Mouse (Mus musculus): ENCODE data around the gene Rfx7.
A peak's percentile ranks its signal among the peaks of the same experiment; 100 is the strongest.
"Not testable (repeated sequence)": the region's sequence is repeated elsewhere in the genome, so short reads cannot be mapped to it uniquely, and the experiment has no call there.

Rfx7 gene

GRCm38 (mm10) chr9:72638951-72639842, 107.2 kb downstream of the Rfx7 start:
- TF ChIP-seq CTCF (conservative IDR thresholded peaks at IDR 0.05; ENCODE audit: low read length) (no peak), NANOG (IDR thresholded peaks at IDR 0.05; ENCODE audit: borderline replicate concordance, low read length) (no peak), POU5F1 (IDR thresholded peaks at IDR 0.05; ENCODE audit: borderline replicate concordance, low read length) (no peak)
- Histone ChIP-seq H3K9me3 (ENCODE audit: low read length) (no peaks in the 10 kb centered on the region), H3K36me3 (ENCODE audit: insufficient read depth, low read length) (no peaks in the 10 kb centered on the region), H3K4me3 (replicated peaks; ENCODE audit: low read length) (peak overlapping the region; percentile 68), H3K4me1 (replicated peaks; ENCODE audit: low read depth, low read length) (peaks cover 60% of the 10 kb centered on the region), H3K27me3 (ENCODE audit: insufficient read depth, low read length) (no peaks in the 10 kb centered on the region)

GRCm38 (mm10) chr9:72639843-72640621, 108.0 kb downstream of the Rfx7 start:
- Histone ChIP-seq H3K36me3 (ENCODE audit: insufficient read depth, low read length) (no peaks in the 10 kb centered on the region), H3K4me1 (replicated peaks; ENCODE audit: low read depth, low read length) (peaks cover 59% of the 10 kb centered on the region), H3K9me3 (ENCODE audit: low read length) (no peaks in the 10 kb centered on the region), H3K27me3 (ENCODE audit: insufficient read depth, low read length) (no peaks in the 10 kb centered on the region), H3K4me3 (replicated peaks; ENCODE audit: low read length) (peak overlapping the region; percentile 68)
- TF ChIP-seq POU5F1 (IDR thresholded peaks at IDR 0.05; ENCODE audit: borderline replicate concordance, low read length), result no peak
- TF ChIP-seq NANOG (IDR thresholded peaks at IDR 0.05; ENCODE audit: borderline replicate concordance, low read length), result no peak
- no peak for TF ChIP-seq CTCF (conservative IDR thresholded peaks at IDR 0.05; ENCODE audit: low read length)

GRCm38 (mm10) chr9:72640642-72641041, 108.6 kb downstream of the Rfx7 start:
- Histone ChIP-seq H3K4me1 (replicated peaks; ENCODE audit: low read depth, low read length) (peaks cover 57% of the 10 kb centered on the region), H3K27me3 (ENCODE audit: insufficient read depth, low read length) (no peaks in the 10 kb centered on the region), H3K36me3 (ENCODE audit: insufficient read depth, low read length) (no peaks in the 10 kb centered on the region), H3K9me3 (ENCODE audit: low read length) (no peaks in the 10 kb centered on the region), H3K4me3 (replicated peaks; ENCODE audit: low read length) (peak overlapping the region; percentile 68)
- TF ChIP-seq POU5F1 (IDR thresholded peaks at IDR 0.05; ENCODE audit: borderline replicate concordance, low read length), result no peak

GRCm38 (mm10) chr9:72641093-72641680, 109.1 kb downstream of the Rfx7 start:
- no peak for TF ChIP-seq CTCF (conservative IDR thresholded peaks at IDR 0.05; ENCODE audit: low read length)
- Histone ChIP-seq H3K36me3 (ENCODE audit: insufficient read depth, low read length) (no peaks in the 10 kb centered on the region), H3K9me3 (ENCODE audit: low read length) (no peaks in the 10 kb centered on the region)

DNA sequence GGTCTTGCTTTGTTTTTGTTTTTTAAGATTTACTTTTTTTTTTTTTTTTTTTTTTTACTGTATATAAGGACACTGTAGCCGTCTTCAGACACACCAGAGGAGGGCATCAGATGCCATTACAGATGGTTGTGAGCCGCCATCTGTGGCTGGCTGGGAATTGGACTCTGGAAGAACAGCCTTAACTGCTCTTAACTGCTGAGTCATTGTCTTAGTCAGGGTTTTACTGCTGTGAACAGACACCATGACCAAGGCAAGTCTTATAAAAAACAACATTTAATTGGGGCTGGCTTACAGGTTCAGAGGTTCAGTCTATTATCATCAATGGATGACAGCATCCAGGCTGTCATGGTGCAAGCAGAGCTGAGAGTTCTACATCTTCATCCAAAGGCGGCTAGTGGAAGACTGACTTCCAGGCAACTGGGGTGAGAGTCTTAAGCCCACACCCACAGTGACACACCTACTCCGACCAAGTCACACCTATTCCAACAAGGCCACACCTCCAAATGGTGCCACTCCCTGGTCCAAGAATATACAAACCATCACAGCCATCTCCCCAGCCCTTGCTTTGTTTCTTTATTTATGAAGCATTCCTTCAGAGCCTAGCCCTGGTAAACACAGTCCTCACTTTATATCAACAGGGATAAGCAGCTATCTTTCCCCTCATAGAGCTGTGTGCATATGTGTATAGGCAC, 110.9 kb downstream of the Rfx7 start:
- not testable (repeated sequence) for H3K36me3 ChIP-seq (ENCODE audit: insufficient read depth, low read length); H3K27me3 ChIP-seq (ENCODE audit: insufficient read depth, low read length); H3K9me3 ChIP-seq (ENCODE audit: low read length)
- H3K4me3 ChIP-seq (replicated peaks; ENCODE audit: low read length), result peak overlapping the region; percentile 61
- peaks cover 51% of the 10 kb centered on the region for H3K4me1 ChIP-seq (replicated peaks; ENCODE audit: low read depth, low read length)

More at GRCm38 (mm10) chr9:72641093-72641680, 109.1 kb downstream of the Rfx7 start:
- Histone ChIP-seq H3K27me3 (ENCODE audit: insufficient read depth, low read length) (no peaks in the 10 kb centered on the region), H3K4me1 (replicated peaks; ENCODE audit: low read depth, low read length) (peaks cover 57% of the 10 kb centered on the region), H3K4me3 (replicated peaks; ENCODE audit: low read length) (peak overlapping the region; percentile 68)

DNA sequence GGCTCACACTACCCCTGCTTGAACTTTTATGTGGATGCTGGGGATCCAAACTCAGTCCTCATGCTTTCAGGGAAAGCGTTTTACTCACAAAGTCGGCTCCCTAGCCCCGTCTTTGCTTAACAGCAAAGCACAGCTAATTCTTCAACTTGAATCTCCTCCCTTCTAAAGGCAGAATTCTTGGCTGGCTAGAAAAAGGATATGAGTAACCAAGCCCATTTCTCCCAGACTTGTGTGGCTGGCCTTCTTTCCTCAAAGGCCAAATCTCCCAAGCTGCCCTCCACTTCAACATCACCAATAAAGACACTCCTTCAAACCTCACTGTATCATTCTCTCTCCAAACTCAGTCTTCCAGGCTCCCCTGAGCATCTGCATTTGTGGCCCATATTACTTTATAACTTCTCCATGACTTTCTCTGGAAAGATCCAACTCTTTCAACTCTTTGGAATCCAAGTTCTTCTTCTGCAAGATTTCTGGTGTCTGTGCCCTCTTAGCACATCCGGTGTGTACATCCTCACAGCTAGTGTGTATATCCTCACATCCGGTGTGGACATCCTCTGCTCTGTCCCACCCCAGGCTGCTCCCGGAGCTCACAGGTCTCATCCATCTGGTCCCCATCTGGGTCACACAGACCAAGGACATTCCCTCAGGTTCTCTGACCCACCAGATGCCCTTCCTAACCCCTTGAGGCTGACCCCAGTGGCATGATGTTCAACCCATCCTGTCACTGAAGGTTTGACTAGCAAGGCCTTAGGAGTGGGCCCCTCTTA, 111.8 kb downstream of the Rfx7 start:
- Histone ChIP-seq H3K4me1 (replicated peaks; ENCODE audit: low read depth, low read length) (peaks cover 49% of the 10 kb centered on the region), H3K9me3 (ENCODE audit: low read length) (no peaks in the 10 kb centered on the region), H3K27me3 (ENCODE audit: insufficient read depth, low read length) (peaks cover 8% of the 10 kb centered on the region), H3K4me3 (replicated peaks; ENCODE audit: low read length) (0 out of 2 replicates have a peak overlapping the region, but pooled peaks have one; percentile 10), H3K36me3 (ENCODE audit: insufficient read depth, low read length) (no peaks in the 10 kb centered on the region)
- TF ChIP-seq NANOG (IDR thresholded peaks at IDR 0.05; ENCODE audit: borderline replicate concordance, low read length), result no peak
- TF ChIP-seq CTCF (conservative IDR thresholded peaks at IDR 0.05; ENCODE audit: low read length), result no peak
- no peak for TF ChIP-seq POU5F1 (IDR thresholded peaks at IDR 0.05; ENCODE audit: borderline replicate concordance, low read length)

DNA sequence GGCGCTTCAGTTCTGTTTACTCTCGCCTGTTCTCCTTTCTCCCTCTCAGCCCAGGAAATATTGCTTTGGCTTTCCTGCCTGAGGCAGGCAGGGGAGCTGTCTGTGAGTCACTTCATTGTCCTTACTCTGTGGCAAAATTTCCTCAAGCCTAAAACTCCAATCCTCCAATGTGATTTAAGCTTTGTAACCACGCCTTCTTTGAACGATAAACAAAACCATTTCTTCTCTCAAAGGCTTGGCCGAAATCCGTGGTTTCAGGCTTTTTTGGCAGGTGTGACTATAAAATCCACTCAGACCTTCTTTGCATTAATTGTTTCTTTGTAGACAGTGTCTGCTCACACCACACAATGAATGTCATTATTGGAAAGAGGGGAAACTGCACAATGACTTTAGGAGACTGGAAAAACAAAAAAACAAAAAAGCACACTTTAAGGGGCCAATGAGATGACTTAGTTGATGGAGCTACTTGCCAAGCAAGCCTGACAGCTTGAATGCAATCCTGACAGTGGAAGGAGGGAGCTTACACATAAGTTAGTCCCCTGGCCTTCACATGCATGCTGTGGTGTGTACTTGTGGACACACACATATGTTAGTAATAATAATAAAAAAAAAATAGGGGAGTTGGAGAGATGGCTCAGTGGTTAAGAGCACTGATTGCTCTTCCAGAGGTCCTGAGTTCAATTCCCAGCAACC, 112.5 kb downstream of the Rfx7 start:
- H3K4me3 ChIP-seq (replicated peaks; ENCODE audit: low read length), result 0 out of 2 replicates have a peak overlapping the region, but pooled peaks have one; percentile 10
- H3K4me1 ChIP-seq (replicated peaks; ENCODE audit: low read depth, low read length), result peaks cover 43% of the 10 kb centered on the region
- H3K9me3 ChIP-seq (ENCODE audit: low read length), result no peaks in the 10 kb centered on the region
- peaks cover 11% of the 10 kb centered on the region for H3K27me3 ChIP-seq (ENCODE audit: insufficient read depth, low read length)
- H3K36me3 ChIP-seq (ENCODE audit: insufficient read depth, low read length), result no peaks in the 10 kb centered on the region
- TF ChIP-seq POU5F1 (IDR thresholded peaks at IDR 0.05; ENCODE audit: borderline replicate concordance, low read length) (no peak), NANOG (IDR thresholded peaks at IDR 0.05; ENCODE audit: borderline replicate concordance, low read length) (no peak), CTCF (conservative IDR thresholded peaks at IDR 0.05; ENCODE audit: low read length) (no peak)

Data from E14TG2a.4 (cell line).